Mouse (Mus musculus) midbrain, embryonic 12.5 days (tissue): ENCODE results near the gene Dclk1. TPM values are rescaled to one million over a fixed set of nuclear protein-coding genes. Genes with fewer than 3 reads are reported as not detected.
A peak's percentile ranks its signal among the peaks of the same experiment; 100 is the strongest.

Experiments
- ATAC-seq: fragments of 200-750 bp; cut with Nextera tagmentation; 2 replicates; pipeline ENCODE4 v1.8.0; 2017; ENCODE audit warnings: low read depth, moderate TSS enrichment, moderate library complexity; ENCODE audit not compliant: low FRiP score
- H3K27ac ChIP-seq: fragments of 300-500 bp; sonication (generic); replicated peaks from 2 replicates; pipeline ENCODE4 v1.5.1; 2016; ENCODE audit warnings: mild to moderate bottlenecking
- H3K27me3 ChIP-seq: fragments of 300-500 bp; sonication (generic); 2 replicates; pipeline ENCODE4 v1.6.1; 2016; ENCODE audit warnings: mild to moderate bottlenecking
- H3K36me3 ChIP-seq: fragments of 300-500 bp; sonication (generic); 2 replicates; pipeline ENCODE4 v1.6.1; 2016
- H3K4me1 ChIP-seq: fragments of 300-500 bp; sonication (generic); 2 replicates; pipeline ENCODE4 v1.6.1; 2016
- H3K4me2 ChIP-seq: fragments of 300-500 bp; sonication (generic); replicated peaks from 2 replicates; pipeline ENCODE4 v1.6.1; 2016; ENCODE audit warnings: mild to moderate bottlenecking, moderate library complexity
- H3K4me3 ChIP-seq: fragments of 300-500 bp; sonication (generic); 2 replicates; pipeline ENCODE4 v1.5.1; 2016; ENCODE audit warnings: mild to moderate bottlenecking
- H3K9ac ChIP-seq: fragments of 300-500 bp; sonication (generic); replicated peaks from 2 replicates; pipeline ENCODE4 v1.6.1; 2016; ENCODE audit warnings: mild to moderate bottlenecking, moderate library complexity
- H3K9me3 ChIP-seq: fragments of 300-500 bp; sonication (generic); 2 replicates; pipeline ENCODE4 v1.6.1; 2016; ENCODE audit warnings: mild to moderate bottlenecking
- WGBS: fragments of 180-500 bp; shearing (Covaris S2); methylation state at CpG from one replicate; pipeline ENCODE4 v1.1.7; 2016; 5-methylcytosine and 5-hydroxymethylcytosine counted together
- polyA plus RNA-seq: library from polyadenylated mRNA; unstranded; fragments of >200 nt; fragmentation: Nextera tagmentation; extraction: Ambion mirVana; gene quantifications from 2 replicates; pipeline ENCODE4 v1.2.1, GENCODE M21; 2016

Gene Dclk1
- polyA plus RNA-seq, 1 experiment from 2014 or later = 165 TPM

DNA sequence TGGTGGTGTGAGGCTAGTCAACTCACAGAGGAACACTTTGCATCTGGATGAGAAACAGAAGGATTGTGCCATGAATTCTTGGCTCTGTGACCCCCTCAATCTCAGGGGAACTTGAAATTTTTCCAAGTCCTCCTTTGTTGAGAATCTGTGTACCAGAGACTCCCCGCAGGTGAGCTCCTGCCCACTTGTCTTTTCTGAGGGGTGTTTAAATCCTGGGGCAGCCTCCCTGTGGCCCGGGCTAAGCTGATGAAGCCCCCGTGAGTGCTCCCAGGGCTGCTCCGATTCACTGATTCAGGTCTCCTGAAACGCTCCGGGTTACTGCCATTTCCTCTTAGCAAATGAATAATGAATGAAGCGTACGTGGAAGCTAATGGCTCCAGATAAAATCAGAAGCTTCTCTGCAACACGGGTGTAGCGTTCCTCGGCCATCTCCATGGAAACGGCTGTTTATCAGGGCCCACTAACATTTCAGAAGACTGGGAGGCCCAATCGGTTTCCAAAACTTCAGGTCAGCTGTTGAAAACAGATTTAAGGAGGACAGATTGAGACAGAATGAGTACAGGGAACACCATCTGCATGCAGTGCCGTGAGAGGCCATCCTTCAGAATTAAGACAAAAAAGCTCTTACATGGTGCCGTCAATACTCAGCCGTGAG is 105.3 kb downstream of the Dclk1 start:
- no peaks in the 10 kb centered on the region for H3K27me3 ChIP-seq
- WGBS = 12% methylated on average over 16 of the region's 16 CpGs
- peaks cover 52% of the 10 kb centered on the region for H3K4me1 ChIP-seq
- H3K4me2 ChIP-seq = peak overlapping the region; percentile 40
- peak overlapping the region; percentile 84 for H3K27ac ChIP-seq
- H3K9me3 ChIP-seq = no peaks in the 10 kb centered on the region
- no peaks in the 10 kb centered on the region for H3K36me3 ChIP-seq
- no peak overlapping the region for H3K9ac ChIP-seq
- H3K4me3 ChIP-seq = 0 out of 2 replicates have a peak overlapping the region, but pooled peaks have one; percentile 7
- ATAC-seq = peak; percentile 25

DNA sequence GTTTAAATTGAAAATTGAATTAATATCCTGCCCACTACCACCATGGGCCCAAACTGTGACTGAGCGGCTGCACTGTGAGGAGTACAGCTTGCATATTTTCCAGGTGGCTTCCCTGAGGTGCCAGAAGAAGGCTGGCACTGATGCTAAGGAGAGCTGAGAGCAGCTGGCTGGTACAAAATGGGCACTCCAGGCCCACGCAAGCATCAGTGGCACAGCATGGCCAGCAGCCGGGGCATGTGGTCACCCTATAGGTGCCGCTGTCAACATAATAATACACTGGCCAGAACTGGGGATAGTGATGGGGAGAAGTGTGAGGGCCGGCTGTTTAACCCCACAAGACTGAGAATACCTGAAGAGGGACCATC is 105.8 kb downstream of the Dclk1 start:
- no peak overlapping the region for H3K4me3 ChIP-seq
- peak overlapping the region; percentile 84 for H3K27ac ChIP-seq
- no peaks in the 10 kb centered on the region for H3K36me3 ChIP-seq
- H3K4me1 ChIP-seq = peaks cover 57% of the 10 kb centered on the region
- no peaks in the 10 kb centered on the region for H3K9me3 ChIP-seq
- H3K27me3 ChIP-seq = no peaks in the 10 kb centered on the region
- H3K9ac ChIP-seq = no peak overlapping the region
- ATAC-seq = peak; percentile 5; the same call in 1 of the 2 replicates
- 74% methylated on average over 5 of the region's 5 CpGs for WGBS
- peak overlapping the region; percentile 40 for H3K4me2 ChIP-seq

DNA sequence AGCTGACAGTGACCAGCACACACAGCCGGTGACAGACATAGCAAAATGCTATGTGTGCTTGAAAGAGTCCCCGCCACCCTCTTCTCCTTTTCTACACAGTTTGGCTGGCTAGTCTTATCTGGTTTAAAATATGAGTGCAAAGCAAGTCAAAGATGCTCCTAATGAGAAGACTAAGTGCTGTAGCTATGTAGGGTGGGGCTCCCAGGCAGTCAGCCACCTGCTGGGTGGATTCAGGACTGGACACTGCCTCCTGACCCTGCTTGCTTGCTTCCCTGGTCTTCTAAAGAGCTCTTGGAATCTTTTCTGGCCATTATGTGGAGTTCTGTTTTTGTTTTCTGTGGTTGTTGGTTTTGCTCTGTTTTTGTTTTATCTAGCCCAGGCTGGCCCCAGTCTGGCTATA is 108.0 kb downstream of the Dclk1 start:
- Histone ChIP-seq H3K4me2 (no peak overlapping the region), H3K27me3 (no peaks in the 10 kb centered on the region), H3K36me3 (no peaks in the 10 kb centered on the region), H3K4me1 (peaks cover 72% of the 10 kb centered on the region), H3K9me3 (no peaks in the 10 kb centered on the region), H3K4me3 (no peak overlapping the region), H3K27ac (no peak overlapping the region), H3K9ac (no peak overlapping the region)
- no peak for ATAC-seq
- 68% methylated on average over 2 of the region's 2 CpGs for WGBS

DNA sequence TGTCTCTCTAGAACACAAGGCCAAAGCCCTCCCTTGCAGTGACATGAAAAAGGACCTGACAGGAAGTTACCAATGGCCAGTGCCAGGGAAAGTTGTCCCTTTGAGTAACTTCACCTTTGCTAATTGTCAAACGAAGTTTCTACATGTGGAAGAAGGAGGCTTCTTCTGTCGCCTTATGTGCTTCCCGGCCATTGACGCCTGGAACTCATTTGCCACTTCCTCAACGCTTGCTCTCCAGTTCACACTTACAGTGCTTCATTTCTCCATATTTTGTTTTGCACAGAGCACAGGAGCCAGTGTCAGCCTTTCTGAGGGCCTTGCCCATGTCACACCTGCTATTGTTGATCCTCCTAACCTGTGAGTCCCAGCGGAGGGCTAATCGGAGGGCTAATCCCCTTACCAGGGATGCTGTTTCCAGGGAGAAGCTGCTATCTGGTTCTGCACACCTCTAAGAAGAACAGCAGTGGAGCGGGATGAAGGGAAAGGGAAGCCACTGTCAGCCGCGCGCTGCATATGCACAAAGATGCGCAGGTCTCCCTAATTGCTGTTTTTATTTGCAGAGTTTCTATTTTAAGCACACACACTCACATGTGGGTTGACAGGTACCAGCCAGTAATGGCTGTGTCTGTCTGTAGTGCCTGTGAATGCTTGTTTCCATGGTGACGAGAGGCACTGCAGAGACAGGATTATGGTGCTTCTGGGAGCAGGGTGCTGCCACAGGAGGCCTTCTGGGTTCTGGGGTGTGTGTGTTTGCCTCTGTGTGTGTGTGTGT is 109.3 kb downstream of the Dclk1 start:
- peaks cover 70% of the 10 kb centered on the region for H3K4me1 ChIP-seq
- WGBS = 39% methylated on average over 13 of the region's 13 CpGs

DNA sequence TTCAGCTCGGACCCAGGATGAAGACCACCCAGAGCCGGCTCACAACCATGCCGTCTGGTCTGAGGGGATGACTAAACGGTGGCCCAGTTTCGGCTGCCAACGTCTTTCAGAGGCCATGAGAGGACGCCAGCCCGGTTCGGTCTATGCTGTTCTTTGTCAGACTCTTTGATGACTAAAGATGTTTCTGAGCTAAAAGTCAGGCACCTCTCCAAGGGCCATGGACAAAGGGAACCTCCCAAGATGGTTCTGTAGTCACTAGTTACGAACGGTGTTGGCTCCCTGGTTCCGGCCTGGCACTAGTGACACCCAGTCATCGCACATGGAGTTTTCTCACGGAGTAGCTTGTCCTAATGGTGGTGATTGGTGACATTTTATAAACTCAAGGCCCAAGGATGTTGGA is 110.4 kb downstream of the Dclk1 start:
- no peak for ATAC-seq
- Histone ChIP-seq H3K4me1 (peaks cover 64% of the 10 kb centered on the region), H3K27ac (peak overlapping the region; percentile 88), H3K4me3 (no peak overlapping the region), H3K36me3 (no peaks in the 10 kb centered on the region), H3K9me3 (no peaks in the 10 kb centered on the region), H3K4me2 (no peak overlapping the region), H3K27me3 (no peaks in the 10 kb centered on the region), H3K9ac (no peak overlapping the region)
- 75% methylated on average over 14 of the region's 14 CpGs for WGBS

More for the DNA sequence above, 109.3 kb downstream of the Dclk1 start:
- H3K9me3 ChIP-seq = no peaks in the 10 kb centered on the region
- peak overlapping the region; percentile 88 for H3K27ac ChIP-seq
- H3K27me3 ChIP-seq = no peaks in the 10 kb centered on the region
- no peak overlapping the region for H3K4me3 ChIP-seq
- ATAC-seq = peak; percentile 77
- no peak overlapping the region for H3K9ac ChIP-seq
- no peaks in the 10 kb centered on the region for H3K36me3 ChIP-seq
- H3K4me2 ChIP-seq = peak overlapping the region; percentile 30

DNA sequence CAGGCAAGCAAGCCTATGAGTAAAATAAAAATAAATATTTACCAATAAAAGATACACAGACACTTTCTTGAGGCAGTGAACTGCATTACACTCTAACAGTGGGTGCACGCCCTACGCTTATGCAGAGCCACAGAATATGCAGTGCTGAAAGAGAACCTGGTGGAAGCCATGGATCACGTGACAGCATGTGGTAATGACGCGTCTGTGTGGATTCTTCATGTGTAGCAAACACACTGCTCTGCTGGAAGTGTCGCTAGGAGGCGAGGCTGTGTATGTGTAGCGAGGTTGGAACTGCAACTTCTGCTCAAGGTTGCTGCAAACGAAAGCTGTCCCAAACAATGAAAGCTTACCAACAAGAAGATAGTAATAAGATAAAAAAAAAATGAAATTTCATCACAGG is 111.0 kb downstream of the Dclk1 start:
- Histone ChIP-seq H3K9me3 (no peaks in the 10 kb centered on the region), H3K36me3 (no peaks in the 10 kb centered on the region), H3K27ac (peak overlapping the region; percentile 88; the same call in 1 of the 2 replicates), H3K27me3 (no peaks in the 10 kb centered on the region), H3K4me2 (no peak overlapping the region), H3K4me1 (peaks cover 58% of the 10 kb centered on the region), H3K4me3 (no peak overlapping the region), H3K9ac (no peak overlapping the region)
- WGBS = 86% methylated on average over 9 of the region's 9 CpGs
- ATAC-seq = no peak

DNA sequence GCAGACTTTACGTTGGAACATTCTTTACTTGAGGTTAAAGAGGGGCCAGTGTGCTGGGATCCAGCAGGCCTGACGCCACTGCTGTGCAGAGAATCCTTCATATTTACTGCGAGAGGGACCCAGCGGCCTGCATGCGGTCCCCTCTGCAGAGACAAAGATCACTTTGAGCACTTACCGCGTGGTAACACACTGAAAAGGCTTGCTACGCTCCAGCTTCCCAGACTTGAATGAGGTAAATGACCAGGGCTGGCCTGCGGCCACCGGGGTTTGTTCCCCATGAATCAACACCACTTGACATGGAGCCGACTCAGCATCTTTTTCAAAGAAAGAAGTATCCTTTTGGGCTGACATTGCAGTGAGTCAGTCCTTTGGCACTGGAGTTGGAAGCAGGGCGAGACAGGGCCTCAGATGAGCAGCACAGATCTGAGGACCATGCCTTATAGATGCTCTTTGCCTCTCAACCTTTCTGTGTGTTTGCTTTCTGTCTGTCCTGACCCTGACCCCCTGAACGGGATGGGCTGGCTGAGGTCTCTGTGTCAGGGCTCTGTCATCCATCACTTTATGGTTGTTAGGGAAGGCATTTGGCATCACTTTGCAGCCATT is 111.8 kb downstream of the Dclk1 start:
- H3K27ac ChIP-seq = peak overlapping the region; percentile 58
- H3K36me3 ChIP-seq = no peaks in the 10 kb centered on the region
- no peak for ATAC-seq
- no peak overlapping the region for H3K4me2 ChIP-seq
- H3K4me3 ChIP-seq = no peak overlapping the region
- peaks cover 53% of the 10 kb centered on the region for H3K4me1 ChIP-seq
- no peak overlapping the region for H3K9ac ChIP-seq
- H3K9me3 ChIP-seq = no peaks in the 10 kb centered on the region
- 46% methylated on average over 13 of the region's 13 CpGs for WGBS
- no peaks in the 10 kb centered on the region for H3K27me3 ChIP-seq

DNA sequence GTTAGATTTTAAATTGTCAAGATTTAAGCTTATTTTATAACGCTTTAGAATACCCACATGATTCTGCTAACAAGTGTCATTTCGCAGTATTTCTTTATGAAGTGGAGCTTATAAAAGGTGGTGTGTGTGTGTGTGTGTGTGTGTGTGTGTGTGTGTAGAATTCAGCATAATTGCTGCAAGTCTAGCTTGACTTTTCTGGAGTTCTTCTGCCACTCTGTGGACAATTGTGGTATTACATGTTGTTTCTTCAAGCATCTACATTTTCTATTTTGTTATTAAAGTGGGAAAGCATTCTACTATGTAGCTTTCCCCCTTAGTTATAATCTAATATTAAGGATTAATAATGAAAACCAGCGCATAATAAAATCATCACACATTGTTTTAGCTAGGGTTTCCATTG is 112.6 kb downstream of the Dclk1 start:
- H3K4me2 ChIP-seq = no peak overlapping the region
- H3K4me3 ChIP-seq = no peak overlapping the region
- peaks cover 46% of the 10 kb centered on the region for H3K4me1 ChIP-seq
- WGBS = 17% methylated on average over 3 of the region's 3 CpGs
- no peaks in the 10 kb centered on the region for H3K27me3 ChIP-seq
- H3K9ac ChIP-seq = no peak overlapping the region
- no peak for ATAC-seq
- no peaks in the 10 kb centered on the region for H3K9me3 ChIP-seq
- no peak overlapping the region for H3K27ac ChIP-seq
- no peaks in the 10 kb centered on the region for H3K36me3 ChIP-seq

DNA sequence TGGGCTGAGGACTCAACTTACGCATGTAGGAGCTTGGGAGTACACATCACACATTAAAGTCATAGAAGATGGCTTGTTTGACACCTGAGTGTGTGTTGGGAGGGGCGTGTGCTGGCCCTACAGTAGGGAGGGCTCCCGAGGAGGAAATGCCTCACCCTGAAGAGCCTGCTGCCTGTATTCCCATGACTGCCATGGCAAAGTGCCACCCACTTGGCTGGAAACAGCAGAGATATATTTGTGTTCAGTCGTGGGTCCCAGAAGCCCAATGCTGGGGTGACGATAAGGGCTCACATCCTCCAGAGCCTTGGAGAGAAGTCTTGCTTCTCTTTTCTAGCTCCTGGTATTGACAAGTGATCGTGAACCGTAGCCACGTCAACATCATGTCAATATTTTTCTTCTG is 116.3 kb downstream of the Dclk1 start:
- no peak overlapping the region for H3K9ac ChIP-seq
- H3K4me1 ChIP-seq = peaks cover 16% of the 10 kb centered on the region
- no peak overlapping the region for H3K4me3 ChIP-seq
- H3K4me2 ChIP-seq = no peak overlapping the region
- no peaks in the 10 kb centered on the region for H3K9me3 ChIP-seq
- ATAC-seq = no peak
- no peaks in the 10 kb centered on the region for H3K36me3 ChIP-seq
- H3K27me3 ChIP-seq = no peaks in the 10 kb centered on the region
- H3K27ac ChIP-seq = no peak overlapping the region
- 92% methylated on average over 8 of the region's 8 CpGs for WGBS

DNA sequence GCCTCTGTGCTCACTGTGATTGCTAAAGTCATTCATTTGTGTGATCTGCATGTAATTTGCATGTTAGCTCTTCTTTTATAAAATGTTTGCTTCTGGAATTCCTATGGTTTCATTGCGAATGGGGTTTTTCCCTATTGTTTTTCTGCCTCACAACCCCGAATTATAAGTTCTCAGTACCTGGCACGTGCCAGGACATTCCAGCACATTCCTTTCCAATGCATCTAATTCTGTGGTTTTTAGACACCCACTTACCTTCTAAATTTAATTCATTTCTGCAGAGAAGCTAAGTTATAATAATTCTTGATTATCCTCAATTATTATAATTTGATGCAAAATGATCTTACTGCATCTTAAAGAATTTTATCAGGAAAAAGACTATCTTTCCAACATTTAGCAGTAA is 118.7 kb downstream of the Dclk1 start:
- Histone ChIP-seq H3K4me3 (no peak overlapping the region), H3K9me3 (no peaks in the 10 kb centered on the region), H3K36me3 (no peaks in the 10 kb centered on the region), H3K4me1 (peaks cover 5% of the 10 kb centered on the region; the same call in 1 of the 2 replicates), H3K27me3 (no peaks in the 10 kb centered on the region), H3K9ac (no peak overlapping the region), H3K27ac (no peak overlapping the region), H3K4me2 (no peak overlapping the region)
- ATAC-seq = no peak
- 88% methylated on average over 3 of the region's 3 CpGs for WGBS

DNA sequence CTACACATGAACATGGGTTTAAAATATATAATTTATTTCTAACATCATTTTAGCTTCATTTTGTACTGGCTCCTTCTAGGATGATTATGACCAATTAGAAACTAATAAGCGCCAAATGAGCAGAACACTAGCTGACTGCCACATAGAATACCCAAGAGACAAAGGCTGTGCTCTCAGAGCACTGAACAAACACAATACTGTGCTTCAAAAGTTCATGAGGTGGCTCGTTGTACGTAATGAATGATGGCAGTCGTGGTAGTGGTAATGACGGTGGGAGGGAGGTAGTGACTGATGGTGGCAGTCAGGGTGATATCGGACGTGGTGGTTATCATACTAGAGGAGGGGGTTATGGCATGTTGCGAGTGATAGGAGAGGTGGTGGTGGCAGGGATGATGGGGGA is 125.0 kb downstream of the Dclk1 start:
- ATAC-seq = no peak
- H3K27ac ChIP-seq = no peak overlapping the region
- no peaks in the 10 kb centered on the region for H3K4me1 ChIP-seq
- 91% methylated on average over 8 of the region's 8 CpGs for WGBS
- H3K27me3 ChIP-seq = no peaks in the 10 kb centered on the region
- no peak overlapping the region for H3K9ac ChIP-seq
- no peak overlapping the region for H3K4me3 ChIP-seq
- H3K9me3 ChIP-seq = no peaks in the 10 kb centered on the region
- H3K36me3 ChIP-seq = no peaks in the 10 kb centered on the region
- no peak overlapping the region for H3K4me2 ChIP-seq

DNA sequence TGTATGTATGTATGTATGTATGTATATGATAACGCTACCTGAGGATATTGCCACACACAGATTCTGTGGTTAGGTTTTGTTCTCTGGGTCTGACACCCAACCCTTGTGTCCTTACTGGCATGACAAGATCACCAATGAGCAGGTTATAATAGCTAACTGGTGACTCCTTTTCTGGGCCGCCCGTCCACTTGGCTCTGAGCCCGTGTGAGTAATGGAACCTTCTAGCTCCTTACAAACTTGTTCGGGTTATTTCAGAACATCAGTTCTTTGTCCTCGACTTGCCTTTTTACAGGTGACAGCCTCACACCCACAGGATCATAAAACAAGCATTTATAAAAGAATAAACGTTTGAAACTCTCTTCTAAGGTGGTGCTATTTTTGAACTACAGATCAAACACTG is 127.0 kb downstream of the Dclk1 start:
- Histone ChIP-seq H3K27me3 (no peaks in the 10 kb centered on the region), H3K36me3 (no peaks in the 10 kb centered on the region), H3K4me2 (no peak overlapping the region), H3K27ac (no peak overlapping the region), H3K4me1 (no peaks in the 10 kb centered on the region), H3K9ac (no peak overlapping the region), H3K9me3 (no peaks in the 10 kb centered on the region), H3K4me3 (no peak overlapping the region)
- ATAC-seq = no peak
- whole genome bisulfite sequencing = 81% methylated on average over 7 of the region's 7 CpGs
